Mouse (Mus musculus): ENCODE data around the gene Psma7. TPM values are rescaled to one million over a fixed set of nuclear protein-coding genes. Genes with fewer than 3 reads are reported as not detected.

The Psma7 gene
- polyA plus RNA-seq, 1 experiment: 152 TPM

DNA sequence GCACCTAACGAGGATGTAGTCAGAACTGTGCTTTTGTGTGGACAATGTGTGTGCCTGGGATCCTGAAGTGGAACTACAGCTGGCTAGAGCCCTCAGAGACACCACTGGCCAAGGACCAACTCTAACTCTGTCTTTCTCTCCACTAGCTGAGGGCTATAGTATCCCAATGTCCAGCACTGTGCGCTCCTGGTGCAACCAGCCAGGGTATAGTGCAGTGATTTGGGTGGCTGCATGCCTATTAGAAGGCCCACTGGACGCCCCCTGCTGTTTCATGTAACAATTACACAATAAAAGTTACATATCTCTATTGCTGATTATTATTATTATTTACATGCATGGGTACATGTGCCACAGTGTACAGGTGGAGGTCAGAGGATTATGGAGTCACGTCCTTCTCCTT is 3.0 kb upstream of the Psma7 start:
- Histone ChIP-seq H3K36me3 (ENCODE audit: control insufficient read depth, insufficient read depth, low read length) (no peaks in the 10 kb centered on the region), H3K27ac (ENCODE audit: insufficient read depth, low read depth, low read length) (no peak overlapping the region), H3K27me3 (ENCODE audit: control insufficient read depth, insufficient read depth, low read length) (no peaks in the 10 kb centered on the region), H3K4me3 (ENCODE audit: low read depth, low read length) (no peak overlapping the region), H3K4me1 (ENCODE audit: control insufficient read depth, insufficient read depth, insufficient read length, low read length) (peaks cover 8% of the 10 kb centered on the region)
- WGBS: 42% methylated on average over 4 of the region's 4 CpGs
- no peak for TF ChIP-seq POLR2A (IDR thresholded peaks at IDR 0.05; ENCODE audit: low read depth, low read length)
- peak; percentile 62; the same call in 1 of the 2 replicates for TF ChIP-seq CTCF (IDR thresholded peaks at IDR 0.05; ENCODE audit: extremely low read depth, insufficient read length, insufficient replicate concordance, low read depth, low read length)

- Histone ChIP-seq H3K27ac (ENCODE audit: insufficient read depth, low read depth, low read length) (peak overlapping the region; percentile 66; the same call in 1 of the 2 replicates), H3K36me3 (ENCODE audit: control insufficient read depth, insufficient read depth, low read length) (peaks cover 10% of the 10 kb centered on the region), H3K4me1 (ENCODE audit: control insufficient read depth, insufficient read depth, insufficient read length, low read length) (peaks cover 8% of the 10 kb centered on the region), H3K4me3 (ENCODE audit: low read depth, low read length) (peak overlapping the region; percentile 77), H3K27me3 (ENCODE audit: control insufficient read depth, insufficient read depth, low read length) (no peaks in the 10 kb centered on the region)
- WGBS: under 1% methylated on average over 66 of the region's 66 CpGs
- TF ChIP-seq CTCF (IDR thresholded peaks at IDR 0.05; ENCODE audit: extremely low read depth, insufficient read length, insufficient replicate concordance, low read depth, low read length): no peak
- no peak for TF ChIP-seq POLR2A (IDR thresholded peaks at IDR 0.05; ENCODE audit: low read depth, low read length)
Measured at GRCm38 (mm10) chr2:180042858-180043515, 754 bp upstream of the Psma7 start.

DNA sequence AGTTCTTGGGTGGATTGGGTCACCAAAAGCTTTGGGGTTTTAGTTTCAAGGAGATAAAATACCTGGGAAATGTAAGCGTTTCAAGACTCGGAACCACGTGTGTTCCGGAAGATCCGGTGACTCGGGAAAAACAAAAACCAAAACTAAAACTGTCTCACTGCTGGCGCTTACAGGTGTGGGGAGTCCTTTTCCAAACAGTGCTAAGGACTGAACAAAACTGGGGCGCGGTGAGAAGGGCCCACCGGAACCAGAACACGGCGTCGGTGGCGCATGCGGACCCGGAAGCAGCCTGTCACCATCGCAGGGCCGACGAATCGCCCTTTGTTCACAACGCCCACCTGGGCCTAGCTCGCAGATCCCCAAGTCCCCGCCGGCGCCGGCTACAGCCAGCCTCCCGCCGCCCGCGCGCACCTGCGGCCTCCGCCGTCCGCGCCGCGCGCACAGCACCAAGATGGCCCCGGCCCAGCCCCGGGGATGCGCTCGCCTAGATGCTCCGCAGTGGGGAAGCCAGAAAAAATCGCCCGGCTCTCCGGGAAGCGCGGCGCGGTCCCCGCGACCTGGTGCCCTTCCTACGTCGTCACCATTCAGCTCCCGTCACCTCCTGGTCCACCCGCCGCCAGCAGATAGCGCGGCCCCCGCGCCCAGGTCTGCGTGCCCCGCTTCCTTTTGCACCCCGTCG is 517 bp downstream of the Psma7 start:
- under 1% methylated on average over 66 of the region's 66 CpGs for WGBS
- Histone ChIP-seq H3K4me1 (ENCODE audit: control insufficient read depth, insufficient read depth, insufficient read length, low read length) (peaks cover 8% of the 10 kb centered on the region), H3K27me3 (ENCODE audit: control insufficient read depth, insufficient read depth, low read length) (no peaks in the 10 kb centered on the region), H3K27ac (ENCODE audit: insufficient read depth, low read depth, low read length) (peak overlapping the region; percentile 70), H3K4me3 (ENCODE audit: low read depth, low read length) (peak overlapping the region; percentile 77), H3K36me3 (ENCODE audit: control insufficient read depth, insufficient read depth, low read length) (peaks cover 21% of the 10 kb centered on the region)
- no peak for TF ChIP-seq CTCF (IDR thresholded peaks at IDR 0.05; ENCODE audit: extremely low read depth, insufficient read length, insufficient replicate concordance, low read depth, low read length)
- TF ChIP-seq POLR2A (IDR thresholded peaks at IDR 0.05; ENCODE audit: low read depth, low read length): no peak

GRCm38 (mm10) chr2:180040406-180040805 is 1.8 kb downstream of the Psma7 start:
- no peak for TF ChIP-seq CTCF (IDR thresholded peaks at IDR 0.05; ENCODE audit: extremely low read depth, insufficient read length, insufficient replicate concordance, low read depth, low read length)
- TF ChIP-seq POLR2A (IDR thresholded peaks at IDR 0.05; ENCODE audit: low read depth, low read length): no peak
- Histone ChIP-seq H3K4me3 (ENCODE audit: low read depth, low read length) (no peak overlapping the region), H3K27ac (ENCODE audit: insufficient read depth, low read depth, low read length) (no peak overlapping the region), H3K4me1 (ENCODE audit: control insufficient read depth, insufficient read depth, insufficient read length, low read length) (peaks cover 8% of the 10 kb centered on the region), H3K27me3 (ENCODE audit: control insufficient read depth, insufficient read depth, low read length) (no peaks in the 10 kb centered on the region), H3K36me3 (ENCODE audit: control insufficient read depth, insufficient read depth, low read length) (peaks cover 32% of the 10 kb centered on the region)
- 38% methylated on average over 6 of the region's 6 CpGs for WGBS

GRCm38 (mm10) chr2:180034753-180035152 is 7.5 kb downstream of the Psma7 start:
- H3K27ac ChIP-seq (ENCODE audit: insufficient read depth, low read depth, low read length): no peak overlapping the region
- peaks cover 9% of the 10 kb centered on the region; the same call in 1 of the 2 replicates for H3K4me1 ChIP-seq (ENCODE audit: control insufficient read depth, insufficient read depth, insufficient read length, low read length)
- no peaks in the 10 kb centered on the region for H3K27me3 ChIP-seq (ENCODE audit: control insufficient read depth, insufficient read depth, low read length)
- WGBS: 73% methylated on average over 5 of the region's 5 CpGs
- TF ChIP-seq CTCF (IDR thresholded peaks at IDR 0.05; ENCODE audit: extremely low read depth, insufficient read length, insufficient replicate concordance, low read depth, low read length) (no peak), POLR2A (IDR thresholded peaks at IDR 0.05; ENCODE audit: low read depth, low read length) (no peak)
- no peak overlapping the region for H3K4me3 ChIP-seq (ENCODE audit: low read depth, low read length)
- H3K36me3 ChIP-seq (ENCODE audit: control insufficient read depth, insufficient read depth, low read length): peaks cover 52% of the 10 kb centered on the region

DNA sequence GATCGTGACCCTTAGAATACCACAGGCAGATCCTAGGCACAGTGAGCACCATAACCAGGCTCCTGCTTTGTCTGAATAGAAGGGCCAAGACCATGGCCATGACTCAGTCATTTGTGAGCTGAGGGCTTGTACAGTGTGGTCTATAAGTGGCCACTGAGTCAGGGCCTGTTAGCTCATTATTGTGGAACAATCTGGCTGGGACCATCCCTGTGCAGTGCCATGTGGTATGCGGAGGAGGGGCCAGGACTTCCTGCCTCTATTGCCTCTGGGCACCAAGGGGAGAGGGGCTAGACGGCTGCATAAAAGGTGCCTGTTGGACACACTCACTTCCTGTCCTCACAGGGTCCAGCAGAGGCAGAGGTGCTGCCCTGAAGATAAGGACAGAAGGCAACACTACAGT is 8.3 kb downstream of the Psma7 start:
- WGBS: 81% methylated on average over 3 of the region's 3 CpGs
- no peak overlapping the region for H3K4me3 ChIP-seq (ENCODE audit: low read depth, low read length)
- H3K27me3 ChIP-seq (ENCODE audit: control insufficient read depth, insufficient read depth, low read length): no peaks in the 10 kb centered on the region
- TF ChIP-seq POLR2A (IDR thresholded peaks at IDR 0.05; ENCODE audit: low read depth, low read length): no peak
- TF ChIP-seq CTCF (IDR thresholded peaks at IDR 0.05; ENCODE audit: extremely low read depth, insufficient read length, insufficient replicate concordance, low read depth, low read length): no peak
- peaks cover 9% of the 10 kb centered on the region; the same call in 1 of the 2 replicates for H3K4me1 ChIP-seq (ENCODE audit: control insufficient read depth, insufficient read depth, insufficient read length, low read length)
- no peak overlapping the region for H3K27ac ChIP-seq (ENCODE audit: insufficient read depth, low read depth, low read length)
- H3K36me3 ChIP-seq (ENCODE audit: control insufficient read depth, insufficient read depth, low read length): peaks cover 57% of the 10 kb centered on the region

DNA sequence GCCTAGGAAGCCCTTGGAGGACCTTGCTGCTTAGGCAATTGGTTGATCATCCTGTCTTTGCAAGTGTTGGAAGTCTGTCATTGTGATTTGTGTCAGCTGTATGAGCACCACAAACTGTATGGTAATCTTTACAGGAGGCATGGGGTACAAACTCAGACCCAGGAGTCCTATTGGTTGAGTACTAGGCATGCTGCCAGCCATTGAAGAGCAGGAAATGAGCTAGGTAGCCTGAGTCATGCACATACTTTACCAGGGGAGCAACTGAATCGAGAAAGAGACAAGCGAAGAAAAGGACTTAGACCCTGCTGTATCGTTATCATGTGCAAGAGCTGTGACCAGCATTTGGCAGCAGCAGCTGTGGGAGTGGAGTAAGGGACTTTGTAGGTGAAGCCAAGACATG is 9.3 kb downstream of the Psma7 start:
- Histone ChIP-seq H3K27ac (ENCODE audit: insufficient read depth, low read depth, low read length) (peak overlapping the region; percentile 33; the same call in 1 of the 2 replicates), H3K27me3 (ENCODE audit: control insufficient read depth, insufficient read depth, low read length) (no peaks in the 10 kb centered on the region), H3K4me1 (ENCODE audit: control insufficient read depth, insufficient read depth, insufficient read length, low read length) (peaks cover 9% of the 10 kb centered on the region; the same call in 1 of the 2 replicates), H3K36me3 (ENCODE audit: control insufficient read depth, insufficient read depth, low read length) (peaks cover 53% of the 10 kb centered on the region), H3K4me3 (ENCODE audit: low read depth, low read length) (no peak overlapping the region)
- 22% methylated on average over 3 of the region's 3 CpGs for WGBS
- TF ChIP-seq CTCF (IDR thresholded peaks at IDR 0.05; ENCODE audit: extremely low read depth, insufficient read length, insufficient replicate concordance, low read depth, low read length): no peak
- TF ChIP-seq POLR2A (IDR thresholded peaks at IDR 0.05; ENCODE audit: low read depth, low read length): no peak

Measured in small intestine, adult 2 months (tissue).